Mouse (Mus musculus): Measurements from ENCODE around the gene Ano3. TPM values are rescaled to one million over a fixed set of nuclear protein-coding genes. Genes with fewer than 3 reads are reported as not detected.

Ano3 gene
- polyA plus RNA-seq, 1 experiment from 2014 or later = 1.5 TPM

- Histone ChIP-seq H3K27ac (ENCODE audit: low read depth, low read length) (no peak overlapping the region), H3K4me2 (replicated peaks; ENCODE audit: low read depth, low read length) (no peak overlapping the region), H3K4me3 (ENCODE audit: low read depth, low read length) (no peak overlapping the region), H3K27me3 (ENCODE audit: control insufficient read depth, insufficient read depth, low read length) (no peaks in the 10 kb centered on the region), H3K9ac (ENCODE audit: low read depth, low read length) (no peak overlapping the region), H3K9me3 (ENCODE audit: control insufficient read depth, low read length) (no peaks in the 10 kb centered on the region), H3K4me1 (replicated peaks; ENCODE audit: control insufficient read depth, insufficient read depth, low read length) (no peaks in the 10 kb centered on the region), H3K36me3 (ENCODE audit: control insufficient read depth, insufficient read depth, low read length) (no peaks in the 10 kb centered on the region)
- no peak for DNase-seq (ENCODE audit: low spot score)
- 44% methylated on average over 2 of the region's 2 CpGs for WGBS
- no peak for ATAC-seq (ENCODE audit: low FRiP score)
These were observed 191.3 kb downstream of the Ano3 start for GRCm38 (mm10) chr2:110759434-110759833.

GRCm38 (mm10) chr2:110757556-110757955, 193.2 kb downstream of the Ano3 start:
- WGBS = 84% methylated on average over 2 of the region's 2 CpGs
- no peaks in the 10 kb centered on the region for H3K9me3 ChIP-seq (ENCODE audit: control insufficient read depth, low read length)
- no peak overlapping the region for H3K27ac ChIP-seq (ENCODE audit: low read depth, low read length)
- H3K4me1 ChIP-seq (replicated peaks; ENCODE audit: control insufficient read depth, insufficient read depth, low read length) = no peaks in the 10 kb centered on the region
- ATAC-seq (ENCODE audit: low FRiP score) (no peak), DNase-seq (ENCODE audit: low spot score) (no peak)
- no peaks in the 10 kb centered on the region for H3K36me3 ChIP-seq (ENCODE audit: control insufficient read depth, insufficient read depth, low read length)
- H3K4me2 ChIP-seq (replicated peaks; ENCODE audit: low read depth, low read length) = no peak overlapping the region
- no peaks in the 10 kb centered on the region for H3K27me3 ChIP-seq (ENCODE audit: control insufficient read depth, insufficient read depth, low read length)
- no peak overlapping the region for H3K4me3 ChIP-seq (ENCODE audit: low read depth, low read length)
- H3K9ac ChIP-seq (ENCODE audit: low read depth, low read length) = no peak overlapping the region

GRCm38 (mm10) chr2:110740493-110740892, 210.2 kb downstream of the Ano3 start:
- Histone ChIP-seq H3K9ac (ENCODE audit: low read depth, low read length) (no peak overlapping the region), H3K4me1 (replicated peaks; ENCODE audit: control insufficient read depth, insufficient read depth, low read length) (no peaks in the 10 kb centered on the region), H3K27me3 (ENCODE audit: control insufficient read depth, insufficient read depth, low read length) (no peaks in the 10 kb centered on the region), H3K9me3 (ENCODE audit: control insufficient read depth, low read length) (no peaks in the 10 kb centered on the region), H3K36me3 (ENCODE audit: control insufficient read depth, insufficient read depth, low read length) (no peaks in the 10 kb centered on the region), H3K27ac (ENCODE audit: low read depth, low read length) (no peak overlapping the region), H3K4me3 (ENCODE audit: low read depth, low read length) (no peak overlapping the region), H3K4me2 (replicated peaks; ENCODE audit: low read depth, low read length) (no peak overlapping the region)
- 60% methylated on average over 1 of the region's 1 CpGs for WGBS
- DNase-seq (ENCODE audit: low spot score) (no peak), ATAC-seq (ENCODE audit: low FRiP score) (no peak; the same call in 1 of the 2 replicates)

- Histone ChIP-seq H3K4me2 (replicated peaks; ENCODE audit: low read depth, low read length) (no peak overlapping the region), H3K27me3 (ENCODE audit: control insufficient read depth, insufficient read depth, low read length) (no peaks in the 10 kb centered on the region), H3K4me1 (replicated peaks; ENCODE audit: control insufficient read depth, insufficient read depth, low read length) (no peaks in the 10 kb centered on the region), H3K4me3 (ENCODE audit: low read depth, low read length) (no peak overlapping the region), H3K27ac (ENCODE audit: low read depth, low read length) (no peak overlapping the region), H3K9me3 (ENCODE audit: control insufficient read depth, low read length) (no peaks in the 10 kb centered on the region), H3K36me3 (ENCODE audit: control insufficient read depth, insufficient read depth, low read length) (no peaks in the 10 kb centered on the region), H3K9ac (ENCODE audit: low read depth, low read length) (no peak overlapping the region)
- 75% methylated on average over 1 of the region's 1 CpGs for WGBS
- DNase-seq (ENCODE audit: low spot score) (no peak), ATAC-seq (ENCODE audit: low FRiP score) (no peak)
These were observed 210.9 kb downstream of the Ano3 start for GRCm38 (mm10) chr2:110739781-110740180.

- Histone ChIP-seq H3K4me2 (replicated peaks; ENCODE audit: low read depth, low read length) (no peak overlapping the region), H3K9me3 (ENCODE audit: control insufficient read depth, low read length) (no peaks in the 10 kb centered on the region), H3K4me3 (ENCODE audit: low read depth, low read length) (no peak overlapping the region), H3K27ac (ENCODE audit: low read depth, low read length) (no peak overlapping the region), H3K4me1 (replicated peaks; ENCODE audit: control insufficient read depth, insufficient read depth, low read length) (no peaks in the 10 kb centered on the region), H3K9ac (ENCODE audit: low read depth, low read length) (no peak overlapping the region), H3K27me3 (ENCODE audit: control insufficient read depth, insufficient read depth, low read length) (no peaks in the 10 kb centered on the region), H3K36me3 (ENCODE audit: control insufficient read depth, insufficient read depth, low read length) (no peaks in the 10 kb centered on the region)
- DNase-seq (ENCODE audit: low spot score) = no peak
- 76% methylated on average over 2 of the region's 2 CpGs for WGBS
- ATAC-seq (ENCODE audit: low FRiP score) = no peak
These were observed 212.7 kb downstream of the Ano3 start for GRCm38 (mm10) chr2:110737981-110738380.

GRCm38 (mm10) chr2:110737236-110737635, 213.5 kb downstream of the Ano3 start:
- Histone ChIP-seq H3K27ac (ENCODE audit: low read depth, low read length) (no peak overlapping the region), H3K36me3 (ENCODE audit: control insufficient read depth, insufficient read depth, low read length) (no peaks in the 10 kb centered on the region), H3K4me1 (replicated peaks; ENCODE audit: control insufficient read depth, insufficient read depth, low read length) (no peaks in the 10 kb centered on the region), H3K27me3 (ENCODE audit: control insufficient read depth, insufficient read depth, low read length) (no peaks in the 10 kb centered on the region), H3K4me3 (ENCODE audit: low read depth, low read length) (no peak overlapping the region), H3K4me2 (replicated peaks; ENCODE audit: low read depth, low read length) (no peak overlapping the region), H3K9ac (ENCODE audit: low read depth, low read length) (no peak overlapping the region), H3K9me3 (ENCODE audit: control insufficient read depth, low read length) (no peaks in the 10 kb centered on the region)
- DNase-seq (ENCODE audit: low spot score) = no peak
- no peak for ATAC-seq (ENCODE audit: low FRiP score)
- 84% methylated on average over 4 of the region's 4 CpGs for WGBS

GRCm38 (mm10) chr2:110726106-110726505, 224.6 kb downstream of the Ano3 start:
- Histone ChIP-seq H3K4me1 (replicated peaks; ENCODE audit: control insufficient read depth, insufficient read depth, low read length) (no peaks in the 10 kb centered on the region), H3K9ac (ENCODE audit: low read depth, low read length) (no peak overlapping the region), H3K27me3 (ENCODE audit: control insufficient read depth, insufficient read depth, low read length) (no peaks in the 10 kb centered on the region), H3K9me3 (ENCODE audit: control insufficient read depth, low read length) (no peaks in the 10 kb centered on the region), H3K4me2 (replicated peaks; ENCODE audit: low read depth, low read length) (no peak overlapping the region), H3K4me3 (ENCODE audit: low read depth, low read length) (no peak overlapping the region), H3K36me3 (ENCODE audit: control insufficient read depth, insufficient read depth, low read length) (no peaks in the 10 kb centered on the region), H3K27ac (ENCODE audit: low read depth, low read length) (no peak overlapping the region)
- DNase-seq (ENCODE audit: low spot score) = no peak
- no peak for ATAC-seq (ENCODE audit: low FRiP score)

GRCm38 (mm10) chr2:110722208-110722607, 228.5 kb downstream of the Ano3 start:
- Histone ChIP-seq H3K9me3 (ENCODE audit: control insufficient read depth, low read length) (no peaks in the 10 kb centered on the region), H3K27ac (ENCODE audit: low read depth, low read length) (no peak overlapping the region), H3K27me3 (ENCODE audit: control insufficient read depth, insufficient read depth, low read length) (no peaks in the 10 kb centered on the region), H3K4me1 (replicated peaks; ENCODE audit: control insufficient read depth, insufficient read depth, low read length) (no peaks in the 10 kb centered on the region), H3K9ac (ENCODE audit: low read depth, low read length) (no peak overlapping the region), H3K36me3 (ENCODE audit: control insufficient read depth, insufficient read depth, low read length) (no peaks in the 10 kb centered on the region), H3K4me3 (ENCODE audit: low read depth, low read length) (no peak overlapping the region), H3K4me2 (replicated peaks; ENCODE audit: low read depth, low read length) (no peak overlapping the region)
- 96% methylated on average over 1 of the region's 1 CpGs for WGBS
- ATAC-seq (ENCODE audit: low FRiP score) = no peak
- no peak for DNase-seq (ENCODE audit: low spot score)

GRCm38 (mm10) chr2:110721290-110721753, 229.4 kb downstream of the Ano3 start, which contains the start of gene Muc15:
Gene Muc15 (plus strand): TSS chr2:110721340.
- Histone ChIP-seq H3K27ac (ENCODE audit: low read depth, low read length) (no peak within 1 kb of the TSS), H3K36me3 (ENCODE audit: control insufficient read depth, insufficient read depth, low read length) (no peaks in the 10 kb centered on the region), H3K9me3 (ENCODE audit: control insufficient read depth, low read length) (no peaks in the 10 kb centered on the region), H3K4me3 (ENCODE audit: low read depth, low read length) (no peak within 1 kb of the TSS), H3K4me2 (replicated peaks; ENCODE audit: low read depth, low read length) (no peak within 1 kb of the TSS), H3K9ac (ENCODE audit: low read depth, low read length) (no peak within 1 kb of the TSS), H3K4me1 (replicated peaks; ENCODE audit: control insufficient read depth, insufficient read depth, low read length) (no peaks in the 10 kb centered on the region), H3K27me3 (ENCODE audit: control insufficient read depth, insufficient read depth, low read length) (no peaks in the 10 kb centered on the region)
- DNase-seq (ENCODE audit: low spot score) (no peak), ATAC-seq (ENCODE audit: low FRiP score) (no peak)
- 61% methylated on average over 3 of the region's 3 CpGs for WGBS
